Mouse (Mus musculus) kidney, adult 2 months (tissue): ENCODE data around the gene Uimc1.

Source experiments
- CTCF ChIP-seq: fragments of 200-500 bp; conservative IDR thresholded peaks from 2 replicates; pipeline ENCODE4 v1.5.1; 2011; ENCODE audit warnings: low read depth, mild to moderate bottlenecking, control low read depth, low read length, moderate library complexity, mixed read lengths; ENCODE audit not compliant: insufficient read depth, insufficient read length
- POLR2A ChIP-seq: fragments of 200-500 bp; IDR thresholded peaks from one replicate; pipeline ENCODE4 v1.6.1; 2011; ENCODE audit warnings: low read depth, low read length, control low read depth

- TF ChIP-seq CTCF (no peak), POLR2A (no peak)
These were observed 40.2 kb upstream of the Uimc1 start for GRCm38 (mm10) chr13:55140271-55140670.
